Mouse (Mus musculus): ENCODE measurements at regions not wholly inside any gene's neighbourhood (a gene's known extent, or its start where the extent isn't known, plus 50 kb on each side); places are given as distances from the start of the nearest gene placed in this dataset.

- intact Hi-C loops (cut with DNase I): loop anchor here (5.0 kb wide), 1 partner anchor 90 kb away; no protein-coding TSS in a partner anchor
These were observed 67.9 kb upstream of the Gm6993 start for GRCm38 (mm10) chr12:31172451-31173318.

DNA sequence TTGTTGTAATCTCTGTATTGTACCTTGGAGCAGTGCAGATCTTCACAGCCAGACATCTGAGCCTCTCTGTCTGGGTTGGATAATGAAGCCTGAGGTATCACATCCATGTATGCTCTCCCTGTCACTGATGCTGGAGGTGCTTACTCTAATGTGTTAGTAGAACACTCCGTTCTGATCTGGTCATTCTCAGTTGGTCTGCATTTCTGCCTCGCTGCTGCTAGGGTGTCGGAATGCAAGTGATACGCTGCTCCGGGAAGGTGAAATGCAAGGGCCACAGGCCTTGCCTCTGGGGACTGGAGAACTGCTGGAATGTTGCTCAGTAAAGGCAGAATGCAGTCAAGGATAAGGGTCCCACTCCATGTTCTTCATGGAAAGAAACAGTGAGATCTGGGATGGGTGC, 67.1 kb upstream of the Gm6993 start:
- intact Hi-C loops (cut with DNase I): loop anchor here (5.0 kb wide), 1 partner anchor 89 kb away; no protein-coding TSS in a partner anchor

- intact Hi-C loops (cut with DNase I): no loop called here
These were observed 61.0 kb upstream of the Gm6993 start for GRCm38 (mm10) chr12:31179536-31179935.

DNA sequence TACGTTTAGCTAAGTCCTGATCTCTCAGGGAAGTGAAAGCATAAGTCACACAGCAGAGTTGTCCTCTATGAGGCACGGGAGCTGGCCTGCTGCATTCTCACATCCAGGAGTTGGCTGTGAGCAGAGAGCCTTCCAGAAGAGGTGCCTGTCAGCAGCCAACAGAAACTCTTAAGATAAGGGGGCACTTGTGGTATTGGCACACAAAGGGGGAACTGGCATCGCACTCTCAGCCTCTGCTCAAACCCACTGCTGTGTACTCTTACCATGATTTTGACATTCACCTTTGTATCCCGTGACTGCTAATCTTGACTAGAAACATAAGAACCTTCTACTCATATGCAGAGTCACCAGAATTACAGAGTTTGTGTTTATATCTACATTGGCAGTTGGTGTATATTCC, 56.9 kb upstream of the Gm6993 start:
- intact Hi-C loops (cut with DNase I): loop anchor here (5.0 kb wide), 1 partner anchor 34 kb away; no protein-coding TSS in a partner anchor

DNA sequence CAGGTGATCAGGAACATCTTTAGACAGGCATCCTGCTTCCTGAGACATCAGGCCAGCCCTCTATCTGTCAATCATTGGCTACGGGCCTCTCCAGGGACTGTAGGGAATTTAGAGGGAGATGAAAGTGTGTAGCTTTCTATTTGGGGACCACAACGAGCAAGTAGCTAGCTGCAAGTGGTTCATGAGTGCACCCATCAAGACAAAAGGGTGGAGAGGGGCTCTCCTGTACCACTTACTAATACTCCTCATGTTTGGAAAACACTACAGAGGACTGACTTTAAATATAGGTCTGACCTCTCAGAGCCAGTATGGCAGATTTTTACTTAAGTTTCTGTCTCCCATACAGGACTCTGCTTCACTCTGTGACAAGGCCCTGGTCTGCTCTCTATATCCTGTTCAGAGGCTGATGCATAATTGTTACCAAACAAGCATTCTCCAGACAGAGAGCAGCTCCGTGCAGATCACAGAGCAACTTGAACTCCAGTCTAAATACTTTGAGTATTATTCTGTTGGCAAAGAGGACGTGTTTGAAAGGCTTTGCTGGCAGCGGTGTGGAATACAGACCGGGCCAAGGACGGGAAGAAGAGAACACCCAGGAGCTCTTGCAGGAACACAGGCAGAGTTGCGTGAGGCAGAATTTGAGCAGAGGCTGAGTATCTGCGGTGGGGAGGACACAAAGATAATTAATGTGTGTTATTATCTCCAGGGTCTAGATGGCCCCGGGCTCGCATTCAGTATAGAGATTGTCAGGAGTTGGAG, 56.2 kb upstream of the Gm6993 start:
- intact Hi-C loops (cut with DNase I): loop anchor here (5.0 kb wide), 1 partner anchor 33 kb away; no protein-coding TSS in a partner anchor

DNA sequence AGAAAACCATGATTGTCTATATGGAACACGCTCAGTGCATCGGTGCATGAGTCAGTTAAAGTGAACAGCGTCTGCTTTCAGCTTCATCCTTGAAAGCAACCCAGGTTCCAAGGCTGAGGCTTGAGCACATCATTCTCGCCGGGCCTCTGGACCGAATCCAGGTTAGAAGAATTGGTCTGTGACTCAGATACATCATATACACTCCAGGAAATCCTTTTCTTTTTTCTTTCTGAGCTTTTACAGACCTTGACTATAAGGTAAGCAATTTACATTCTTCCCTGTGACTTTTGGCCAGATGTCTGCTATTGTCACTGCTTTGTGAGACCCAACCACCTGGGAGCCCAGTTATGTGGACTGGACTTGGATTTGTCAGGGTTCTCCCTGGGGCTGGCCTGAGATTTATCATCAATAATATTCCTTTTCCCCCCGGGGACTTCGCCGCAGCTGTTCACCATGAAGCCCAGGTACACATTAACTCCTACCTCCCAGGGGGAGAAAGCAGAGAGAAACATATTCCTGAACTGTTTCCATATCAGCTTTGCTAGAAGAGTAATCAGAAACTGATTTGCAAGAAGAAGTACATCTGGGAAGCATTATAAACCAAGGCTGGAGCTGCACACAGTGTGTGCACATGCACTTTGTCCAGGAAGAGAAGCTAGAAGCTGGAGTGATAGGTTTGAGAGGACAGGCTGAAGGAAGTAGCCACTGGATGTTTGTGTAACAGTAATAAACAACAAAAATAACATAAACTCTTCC, 55.2 kb upstream of the Gm6993 start:
- intact Hi-C loops (cut with DNase I): no loop called here

DNA sequence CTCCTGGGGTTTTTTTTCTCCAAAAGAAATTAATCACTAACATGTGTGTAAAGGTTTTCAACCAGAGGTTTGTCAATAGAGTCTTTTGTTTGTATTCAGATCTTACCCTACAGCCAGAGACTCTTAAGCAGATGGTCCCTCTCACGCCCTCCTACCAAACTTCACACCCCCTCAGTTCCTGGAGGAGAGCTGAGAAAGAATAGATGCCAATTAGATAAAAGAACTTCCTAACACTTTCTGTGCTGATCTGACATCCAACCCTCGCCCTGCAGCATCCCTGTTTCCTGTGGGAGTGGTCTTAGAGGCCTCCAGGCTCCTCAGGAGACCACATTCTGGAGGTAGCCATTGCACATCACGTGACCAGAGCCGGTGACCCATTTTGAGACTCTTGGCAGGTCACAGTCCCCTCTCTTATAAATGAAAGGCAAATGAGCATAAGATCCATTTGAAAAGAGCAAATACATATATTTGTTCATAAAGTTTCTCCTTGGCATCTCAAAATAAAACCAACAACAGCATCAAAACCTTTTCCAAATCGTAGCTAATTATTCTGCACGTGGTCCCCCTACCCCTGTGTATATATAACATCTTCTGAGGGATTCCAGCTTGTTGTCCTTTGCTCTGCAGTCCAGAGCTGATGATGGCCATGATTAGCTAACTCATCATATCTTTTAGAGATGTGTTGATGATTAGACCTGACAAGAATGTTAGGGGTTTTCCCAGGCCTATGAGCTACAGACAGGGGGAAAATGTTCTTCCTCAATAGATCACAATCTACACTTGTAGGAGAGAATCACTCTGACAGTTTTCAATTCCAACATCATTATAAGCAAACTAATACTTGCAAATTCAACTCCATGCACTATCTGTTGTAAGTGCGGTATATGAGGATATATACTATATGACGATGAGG, 54.4 kb upstream of the Gm6993 start:
- intact Hi-C loops (cut with DNase I): no loop called here

DNA sequence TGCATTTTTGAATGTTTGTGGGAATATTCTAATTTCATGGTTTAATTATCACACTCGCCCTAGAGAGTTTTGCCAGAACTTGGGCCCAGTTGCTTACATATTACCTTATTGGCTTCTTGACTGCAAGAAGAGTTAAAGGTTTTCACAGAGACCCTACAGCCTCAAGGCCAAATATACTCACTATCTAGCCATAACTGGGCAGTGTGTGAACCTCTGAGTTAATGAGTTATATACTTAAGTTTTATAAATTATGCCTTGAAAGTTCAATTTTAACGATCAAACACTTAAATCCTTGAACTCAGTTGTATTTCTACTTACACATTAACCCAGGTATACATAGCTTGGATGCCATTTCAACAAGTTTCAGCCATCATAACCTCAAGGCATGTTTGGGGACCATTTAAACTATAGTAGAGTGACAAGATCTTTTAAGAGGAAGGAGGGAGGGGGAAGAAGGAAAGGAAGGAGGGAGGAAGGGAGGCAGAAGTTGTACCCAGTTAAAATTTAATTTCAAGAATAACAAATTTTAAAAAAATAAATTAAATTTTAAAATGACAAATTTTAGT, 52.5 kb upstream of the Gm6993 start:
- intact Hi-C loops (cut with DNase I): no loop called here

DNA sequence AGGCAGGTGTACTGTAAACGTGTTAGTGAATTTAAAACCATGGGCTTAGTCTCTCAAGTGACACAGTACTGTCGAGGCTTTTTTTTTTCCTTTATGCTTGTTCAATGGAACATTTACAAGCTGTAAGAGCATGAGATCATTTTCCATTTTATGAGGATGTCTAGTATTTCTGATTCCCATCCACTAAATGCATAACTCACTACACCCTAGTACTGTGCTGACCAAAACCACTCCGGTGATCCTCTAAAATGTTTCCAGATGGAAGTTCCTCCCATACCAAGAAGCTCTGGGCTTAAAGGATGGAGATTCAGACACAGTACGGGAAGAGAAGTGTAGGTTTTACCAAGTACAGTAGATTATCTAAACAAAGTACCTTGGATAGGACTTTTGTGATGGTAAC, 50.3 kb upstream of the Gm6993 start:
- intact Hi-C loops (cut with DNase I): no loop called here

Measured in adrenal gland (tissue).